Mouse (Mus musculus) gastrocnemius, postnatal 36 days (tissue): ENCODE measurements at regions not wholly inside any gene's neighbourhood (a gene's known extent, or its start where the extent isn't known, plus 50 kb on each side); places are given as distances from the start of the nearest gene placed in this dataset.
"Not testable (repeated sequence)": the region's sequence is repeated elsewhere in the genome, so short reads cannot be mapped to it uniquely, and the experiment has no call there.

Experiments used
- DNase-seq, 2 experiments: peaks; one replicate each; pipeline ENCODE4 v3.0.0; 2022
- intact Hi-C: fragments of 180-260 bp; cut with DNase I; formaldehyde crosslinking; loops from one replicate; pipeline ENCODE4 v1.15.1; 2025

DNA sequence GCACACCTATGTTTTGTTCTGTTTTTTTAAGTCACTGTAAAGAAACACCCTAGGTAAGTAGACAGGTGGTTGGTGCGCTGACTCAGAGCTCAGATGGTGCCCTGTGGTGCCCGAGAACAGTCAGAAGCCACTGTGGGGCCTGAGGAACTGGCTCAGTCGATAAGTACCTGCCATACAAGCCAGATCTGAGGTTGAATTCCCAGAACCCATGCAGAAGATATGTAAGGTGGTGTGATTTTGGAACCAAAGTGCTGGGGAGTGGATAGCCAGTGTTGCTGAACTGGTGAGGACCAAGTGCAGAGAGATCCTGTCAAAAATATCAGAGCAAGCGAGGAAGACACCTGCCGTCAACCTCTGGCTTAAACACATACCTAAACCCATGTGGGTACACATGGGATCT lies 65.4 kb downstream of the Chst1 start:
- intact Hi-C loops, result no loop called here
- DNase-seq, result no peak

DNA sequence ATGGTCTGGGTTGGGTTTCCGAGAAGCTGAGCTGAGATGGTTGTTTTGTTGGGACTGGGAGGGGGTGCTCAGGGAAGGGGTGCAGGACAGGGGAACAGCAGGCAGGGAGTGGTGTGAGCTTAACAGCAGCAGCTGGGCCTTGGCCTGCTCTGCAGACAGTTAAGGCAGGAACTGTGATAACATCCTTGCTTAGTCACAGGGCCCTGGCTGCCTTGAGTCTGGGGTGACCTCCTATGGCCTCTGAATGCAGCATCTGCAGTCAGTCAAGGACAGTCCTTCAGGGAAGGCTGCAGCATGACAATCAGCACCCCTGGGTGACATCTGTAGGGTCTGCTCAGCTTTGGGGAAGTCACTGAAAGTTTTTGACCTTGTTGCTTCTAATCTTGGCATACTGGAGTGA lies 67.7 kb downstream of the Chst1 start:
- DNase-seq, result no peak
- intact Hi-C loops, result no loop called here

DNA sequence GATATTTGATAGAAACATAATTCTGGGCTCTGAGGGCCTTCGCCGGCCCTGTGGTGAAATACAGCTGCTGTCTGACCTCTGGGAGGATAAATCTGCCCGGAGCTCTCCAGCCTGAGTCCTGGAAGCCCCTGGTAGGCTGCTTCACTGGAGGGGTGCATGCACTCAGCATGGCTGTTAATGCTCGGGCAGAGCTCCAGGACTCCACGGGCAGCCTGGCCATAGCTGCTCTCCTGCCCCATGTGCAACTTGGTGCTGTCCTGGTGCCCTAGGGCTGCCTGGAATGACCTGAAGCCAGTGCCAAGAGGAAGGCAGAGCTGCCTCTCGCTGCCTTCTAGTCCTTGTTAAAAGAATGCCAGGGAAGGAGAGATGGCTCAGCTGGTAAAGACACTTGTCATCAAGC lies 68.2 kb downstream of the Chst1 start:
- DNase-seq, result no peak
- intact Hi-C loops, result no loop called here

DNA sequence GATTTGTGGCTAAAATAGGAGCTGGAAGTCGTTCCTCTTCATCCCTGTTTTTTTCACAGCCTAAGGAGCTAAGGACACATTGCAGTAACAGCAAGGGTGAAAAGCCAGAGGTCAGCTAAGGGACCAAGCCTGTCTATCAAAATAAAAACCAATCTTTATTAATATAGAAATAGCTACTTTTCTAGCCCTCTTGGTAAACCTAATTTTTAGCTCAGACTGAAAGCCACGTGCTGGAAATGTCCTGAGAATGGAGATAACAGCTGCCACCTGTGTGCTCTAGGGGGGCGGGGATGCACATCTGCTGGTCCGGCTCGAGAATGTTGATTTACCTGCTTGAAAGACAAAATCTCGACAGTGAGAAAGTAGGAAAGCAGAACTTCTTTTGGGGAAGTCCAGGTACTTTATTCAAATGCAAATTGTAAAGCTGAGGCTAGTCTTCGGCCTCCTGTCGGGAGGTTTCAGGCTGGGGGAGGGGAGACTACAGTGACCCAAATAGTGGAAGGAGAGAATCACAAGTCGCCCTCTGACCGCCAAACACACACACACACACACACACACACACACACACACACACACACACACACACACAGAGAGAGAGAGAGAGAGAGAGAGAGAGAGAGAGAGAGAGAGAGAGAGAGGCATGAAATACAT lies 70.0 kb downstream of the Chst1 start:
- intact Hi-C loops, DNase-seq: not testable (repeated sequence)

DNA sequence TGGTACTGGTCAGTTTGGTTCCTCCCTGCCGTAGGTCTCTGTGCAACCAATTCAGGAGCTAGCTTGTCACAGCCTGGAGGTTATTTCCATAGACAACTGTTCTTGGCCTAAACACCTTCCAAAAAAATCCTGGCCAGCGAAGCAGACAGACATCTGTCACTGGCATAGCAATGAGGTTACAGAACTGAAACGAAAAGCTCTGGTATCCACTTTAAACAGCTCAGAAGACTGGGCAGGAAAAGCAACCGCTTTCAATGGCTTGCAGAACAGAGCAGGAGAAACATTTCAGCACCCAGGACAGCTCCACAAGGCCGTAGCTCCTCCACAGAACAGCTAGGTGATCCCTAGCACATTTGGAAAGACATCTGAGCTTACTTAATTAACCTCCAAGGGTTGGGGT lies 72.1 kb downstream of the Chst1 start:
- DNase-seq, result peak in 1 of 2 experiments; percentile 20
- intact Hi-C loops, result no loop called here

DNA sequence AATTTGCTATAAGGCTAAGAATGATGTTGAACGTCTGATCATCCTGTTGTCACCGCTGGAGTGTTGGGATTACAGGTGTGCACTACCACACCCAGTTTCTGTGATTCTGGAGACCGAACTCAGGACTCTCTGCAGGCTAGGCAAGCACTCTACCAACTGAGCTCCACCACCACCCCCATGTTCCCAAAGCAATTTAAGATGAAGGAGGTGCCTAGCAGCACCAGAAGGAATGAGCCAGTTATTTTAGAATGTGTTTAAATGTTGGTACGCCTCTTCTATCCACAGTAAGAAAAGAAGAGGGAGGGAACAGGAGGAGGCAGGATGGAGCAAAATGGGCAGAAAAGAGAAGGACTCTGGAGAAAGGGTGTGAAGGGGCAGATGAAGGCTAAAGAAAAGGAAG lies 72.6 kb downstream of the Chst1 start:
- intact Hi-C loops, result no loop called here

DNA sequence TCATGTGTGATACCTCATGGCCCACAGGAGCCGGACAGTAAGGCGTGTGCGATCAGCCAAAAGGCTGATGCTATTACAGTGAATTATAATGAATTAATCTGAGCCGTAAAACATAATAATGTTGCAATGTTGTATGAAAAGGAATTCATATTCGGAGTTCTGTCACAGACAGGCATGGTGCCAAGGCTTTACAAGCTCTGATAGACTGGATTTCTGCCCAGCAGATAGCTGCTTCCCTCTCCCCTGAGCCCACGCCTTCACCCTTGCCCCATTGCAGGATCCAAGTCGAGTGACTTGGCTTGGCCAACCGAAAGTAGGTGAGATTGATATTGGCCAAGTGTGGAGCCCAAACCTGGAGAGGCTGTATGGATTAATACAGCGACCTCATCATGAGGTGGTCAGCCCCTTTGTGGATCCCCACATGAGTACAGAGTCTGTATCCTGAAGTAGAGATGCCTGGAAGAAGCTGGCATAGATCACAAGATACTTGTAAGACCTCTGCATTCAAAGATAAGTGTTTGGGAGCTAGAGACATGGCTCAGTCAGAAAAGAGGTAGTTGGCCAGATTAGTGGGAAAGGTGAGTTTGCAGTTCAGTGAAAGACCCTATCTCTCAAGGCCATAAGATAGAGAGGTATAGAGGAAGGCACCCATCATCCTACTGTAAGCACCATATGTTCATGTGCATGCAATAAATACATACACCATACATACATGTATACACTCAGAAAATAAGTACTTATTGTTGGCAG lies 73.7 kb downstream of the Chst1 start:
- no peak for DNase-seq
- intact Hi-C loops, result no loop called here

More for the DNA sequence above, 72.6 kb downstream of the Chst1 start:
- no peak for DNase-seq

DNA sequence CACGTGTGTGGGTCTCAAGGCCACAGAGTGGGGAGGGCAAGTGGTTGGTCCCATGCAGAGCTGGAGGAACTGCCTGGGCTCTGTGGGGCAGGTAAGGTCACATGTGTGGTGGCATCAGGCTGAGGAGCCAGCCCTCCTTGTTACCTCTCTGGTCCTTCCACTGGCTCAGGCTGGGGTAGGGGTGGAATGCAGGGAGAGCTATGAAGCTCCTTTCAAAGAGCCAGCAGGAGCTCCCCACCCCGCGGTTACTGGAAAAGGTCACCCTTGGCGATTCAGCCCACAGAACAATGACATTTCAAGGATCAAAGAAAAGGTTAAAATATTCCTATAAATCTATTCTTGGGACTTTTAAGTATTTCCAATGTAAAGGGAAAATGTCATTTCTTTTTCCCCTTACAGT lies 74.4 kb downstream of the Chst1 start:
- intact Hi-C loops, result no loop called here
- no peak for DNase-seq

DNA sequence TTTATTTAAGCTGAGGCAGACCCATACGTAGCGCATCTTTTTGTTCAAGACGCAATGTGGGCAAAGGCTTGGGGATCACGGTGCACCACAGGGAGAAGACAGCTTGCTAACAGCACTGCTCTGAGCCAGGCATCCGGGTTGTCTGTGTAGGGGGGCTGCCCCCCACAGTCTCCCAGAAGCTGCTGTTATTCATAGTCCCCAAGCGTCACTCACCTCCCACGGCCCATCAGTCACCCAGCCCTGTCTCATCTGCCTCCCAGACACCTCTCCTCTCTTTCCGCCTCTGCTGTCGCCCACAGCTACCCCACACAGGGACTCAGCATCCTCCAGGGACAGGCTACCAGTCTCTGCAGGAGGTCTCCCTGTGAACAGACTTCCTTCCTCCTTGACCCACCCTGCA lies 75.7 kb downstream of the Chst1 start:
- intact Hi-C loops, result no loop called here
- DNase-seq, result no peak

DNA sequence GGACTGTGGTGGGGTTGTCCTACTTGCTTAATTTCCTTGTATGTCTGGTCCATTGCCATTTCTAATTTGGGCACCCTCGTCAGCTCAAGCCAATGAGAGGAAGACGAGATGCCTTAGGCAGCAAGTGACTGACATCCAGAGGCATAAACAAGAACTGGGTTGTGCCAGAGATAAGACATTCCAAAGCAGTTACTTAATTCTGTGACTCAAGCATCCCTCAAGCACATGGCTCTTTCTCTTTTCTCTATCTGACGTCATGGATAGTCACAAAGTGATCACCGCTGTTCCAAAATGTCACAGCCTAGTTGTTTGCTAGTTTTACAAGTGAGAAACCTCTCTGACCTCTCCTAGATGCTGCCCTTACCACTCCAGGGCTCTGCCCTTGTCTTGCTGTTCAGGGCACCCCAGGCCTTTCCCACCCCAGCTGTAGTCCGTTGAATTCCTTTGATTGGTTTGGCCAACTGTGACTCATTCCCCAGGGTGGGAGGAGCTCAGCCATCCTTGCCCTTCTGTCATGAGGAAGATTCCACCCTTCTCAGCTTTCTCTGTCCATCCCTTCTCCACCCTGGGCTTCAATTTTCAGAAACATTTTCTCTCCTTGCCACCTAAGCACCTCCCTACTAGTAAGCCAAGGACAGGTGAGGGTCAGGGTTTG lies 78.9 kb downstream of the Chst1 start:
- intact Hi-C loops, result no loop called here
- DNase-seq, result no peak

DNA sequence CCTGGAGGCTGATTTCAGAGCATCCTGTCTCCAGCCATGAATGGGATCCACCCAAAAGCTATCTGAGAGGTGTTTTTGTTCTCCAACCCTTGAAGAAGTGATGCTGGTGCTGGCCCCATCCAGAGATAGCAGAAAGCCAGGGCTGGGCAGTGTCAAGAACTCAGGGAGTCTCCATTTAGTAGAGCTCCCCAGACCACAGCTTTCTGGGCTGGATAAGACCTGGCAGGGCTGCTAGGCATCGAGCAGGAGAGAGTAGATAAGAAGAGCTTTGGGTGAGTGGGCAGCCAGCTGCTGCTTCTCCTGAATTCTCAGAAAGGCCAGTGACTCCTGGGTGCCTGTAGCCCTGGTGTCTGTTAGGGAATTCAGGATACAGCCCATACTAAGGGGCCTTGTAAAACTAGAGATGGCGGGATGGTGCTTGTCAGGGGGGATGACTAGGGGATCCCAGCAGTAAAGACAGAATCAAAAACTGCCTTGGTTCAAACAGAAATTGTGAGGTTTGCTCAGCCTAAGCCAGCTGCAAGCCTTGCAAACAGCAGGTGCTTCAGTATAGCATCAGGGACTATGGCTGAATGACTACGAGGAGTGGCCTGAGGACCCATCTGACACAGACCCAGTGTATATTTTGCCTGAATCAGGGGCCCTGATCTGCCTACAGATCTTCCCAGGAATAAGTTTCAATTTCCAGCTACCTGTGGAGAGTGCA lies 79.6 kb downstream of the Chst1 start:
- DNase-seq, result no peak
- intact Hi-C loops, result no loop called here

DNA sequence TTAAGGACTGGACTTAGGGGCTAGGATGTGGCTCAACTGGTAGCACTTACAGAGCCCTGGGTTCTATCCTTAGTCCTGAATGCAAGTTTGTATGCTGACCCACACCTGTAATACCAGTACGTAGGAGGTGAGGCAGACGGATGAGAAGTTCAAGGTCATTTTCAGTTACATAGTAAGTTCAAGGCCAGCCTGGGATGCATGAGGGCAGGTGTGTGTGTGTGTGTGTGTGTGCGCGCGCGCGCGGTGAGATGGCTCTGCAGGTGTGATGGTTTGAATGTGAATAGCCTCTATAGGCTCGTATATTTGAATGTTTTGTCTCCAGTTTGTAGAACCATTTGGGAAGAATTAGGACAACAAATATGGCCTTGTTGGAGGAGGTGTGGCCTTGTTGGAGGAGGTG lies 82.7 kb downstream of the Chst1 start:
- intact Hi-C loops, result no loop called here
- DNase-seq, result no peak

DNA sequence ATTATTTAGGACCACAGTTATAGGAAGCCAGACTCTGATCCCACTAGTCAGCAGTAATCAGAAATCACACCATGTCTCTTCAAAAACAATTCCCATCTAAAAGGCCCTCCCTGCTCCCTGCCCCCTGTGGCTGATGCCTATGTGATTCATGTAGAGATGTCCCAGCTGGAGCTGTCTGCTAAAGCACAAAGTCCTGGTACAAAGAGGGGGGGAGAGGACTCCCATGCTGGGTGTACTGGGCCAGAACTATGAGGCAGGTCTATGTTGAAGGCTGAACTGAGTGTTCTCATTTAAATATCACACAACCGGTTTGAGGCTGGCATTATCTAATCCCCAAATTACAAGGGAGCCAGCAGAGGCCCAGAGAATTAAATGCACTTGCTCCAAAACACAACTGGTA lies 88.2 kb downstream of the Chst1 start:
- intact Hi-C loops, result no loop called here
- no peak for DNase-seq

DNA sequence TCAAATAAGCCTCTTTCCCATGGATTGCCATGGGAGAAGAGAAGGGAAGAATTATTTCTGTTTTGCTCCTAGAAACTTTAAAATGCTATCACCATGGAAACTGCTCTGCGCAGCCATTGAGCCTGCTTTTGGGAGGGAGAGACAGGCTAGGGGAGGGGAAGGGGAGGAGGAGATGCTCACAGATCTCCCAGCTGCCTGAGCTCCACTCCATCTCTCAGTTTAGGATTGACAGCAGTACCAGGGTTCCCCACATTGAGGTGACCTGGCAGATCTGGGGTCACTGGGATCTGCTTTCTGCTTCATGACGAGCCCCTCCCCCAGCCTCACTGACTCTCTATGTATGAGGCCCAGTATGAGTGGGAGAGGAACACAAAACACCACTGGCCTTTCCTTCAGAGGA lies 89.7 kb downstream of the Chst1 start:
- intact Hi-C loops, result no loop called here
- DNase-seq, result no peak

DNA sequence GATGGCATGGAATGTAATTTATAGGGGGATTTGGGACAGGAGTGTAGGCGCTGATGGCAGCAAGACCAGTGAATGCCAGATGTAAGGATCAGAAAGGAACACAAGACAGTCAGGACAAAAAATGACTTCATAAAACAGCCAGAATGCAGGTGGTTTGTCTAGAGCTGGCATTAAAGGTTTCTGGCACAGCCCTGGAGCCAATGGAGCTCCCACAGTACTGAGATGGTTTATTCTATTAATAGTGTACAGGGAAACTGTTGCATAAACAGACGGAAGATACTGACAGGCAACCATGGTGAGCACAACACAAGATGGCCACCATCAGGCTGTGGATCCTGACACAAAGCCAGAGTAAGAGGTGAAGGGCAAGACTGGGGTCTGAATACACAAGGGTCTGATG lies 90.8 kb downstream of the Chst1 start:
- intact Hi-C loops, result no loop called here
- no peak for DNase-seq

DNA sequence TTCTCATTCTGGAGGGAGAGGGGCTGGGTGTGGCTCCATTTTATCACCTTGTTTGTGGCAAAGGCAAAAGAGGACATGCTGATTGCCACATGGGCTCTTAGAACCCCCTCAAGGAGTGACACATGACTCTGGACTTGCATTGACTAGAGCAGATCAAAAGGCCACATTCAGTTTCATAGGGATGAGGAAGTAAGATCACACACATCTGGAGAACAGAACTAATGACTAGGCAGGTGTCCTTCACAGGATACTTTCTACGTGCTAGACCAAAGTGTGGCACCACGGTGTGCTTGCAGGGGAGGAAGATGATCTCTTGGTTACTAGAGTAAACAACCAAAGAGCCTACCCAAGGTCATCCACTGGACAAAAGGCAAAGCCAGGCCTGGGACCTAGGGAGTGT lies 91.9 kb downstream of the Chst1 start:
- intact Hi-C loops, result no loop called here
- no peak for DNase-seq

DNA sequence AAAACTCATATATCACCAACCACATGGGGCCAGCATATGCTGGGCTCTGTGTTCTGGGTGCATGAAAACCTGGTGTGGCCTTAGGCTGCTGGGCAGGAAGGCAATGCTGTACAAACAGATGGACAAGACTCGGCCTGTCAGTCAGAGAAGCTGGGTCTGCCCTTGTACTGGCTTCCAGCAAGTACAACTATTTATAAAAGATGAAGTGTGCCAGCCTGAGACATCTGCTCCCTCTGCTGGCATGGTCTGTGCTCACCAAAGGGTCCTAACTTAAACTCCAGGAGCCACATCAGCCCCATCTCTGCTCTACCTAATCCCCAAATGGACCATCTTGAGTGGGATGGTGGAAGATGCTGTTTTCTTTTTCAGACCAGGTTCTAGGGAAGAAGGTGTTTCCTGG lies 93.1 kb downstream of the Chst1 start:
- intact Hi-C loops, result no loop called here
- DNase-seq, result no peak

DNA sequence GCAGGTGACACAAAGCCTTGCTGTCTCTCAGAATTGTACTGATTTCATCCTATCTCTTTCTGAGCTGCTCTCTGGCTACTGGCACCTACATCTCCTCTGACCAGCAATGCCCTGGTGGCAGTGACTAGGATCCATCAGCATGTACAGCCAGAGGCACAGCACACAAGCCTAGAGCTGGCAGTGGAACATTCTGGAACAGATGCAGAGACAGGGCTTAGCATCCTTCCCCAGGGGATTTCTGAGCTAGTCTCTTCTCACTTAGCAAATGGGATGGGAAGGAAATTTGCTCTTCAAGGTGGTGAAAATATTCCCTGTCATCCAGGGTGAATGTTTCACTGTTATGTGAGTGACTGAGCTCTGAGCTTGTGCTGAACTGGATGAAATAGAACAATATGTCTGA lies 93.5 kb downstream of the Chst1 start:
- intact Hi-C loops, result no loop called here
- no peak for DNase-seq

DNA sequence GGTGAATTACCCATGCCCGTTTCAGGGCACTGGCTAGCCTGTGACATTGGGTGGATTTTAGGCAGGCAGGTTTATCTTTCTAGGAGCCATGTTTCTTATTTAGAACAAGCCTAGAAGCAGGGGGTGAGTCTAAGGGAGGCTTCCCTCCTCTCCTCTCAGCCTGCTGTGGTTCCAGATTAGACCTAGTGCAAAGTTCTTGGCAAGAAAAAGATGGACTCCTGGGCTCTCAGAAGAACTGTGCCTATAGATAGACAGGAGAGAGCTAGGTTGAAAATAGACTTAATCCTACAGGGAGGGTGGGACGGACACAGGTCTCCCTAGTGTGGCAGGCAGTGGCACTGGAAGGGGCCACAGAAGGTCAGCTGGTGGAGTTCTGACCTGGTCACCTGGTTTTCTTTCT lies 95.3 kb downstream of the Chst1 start:
- intact Hi-C loops, result no loop called here

DNA sequence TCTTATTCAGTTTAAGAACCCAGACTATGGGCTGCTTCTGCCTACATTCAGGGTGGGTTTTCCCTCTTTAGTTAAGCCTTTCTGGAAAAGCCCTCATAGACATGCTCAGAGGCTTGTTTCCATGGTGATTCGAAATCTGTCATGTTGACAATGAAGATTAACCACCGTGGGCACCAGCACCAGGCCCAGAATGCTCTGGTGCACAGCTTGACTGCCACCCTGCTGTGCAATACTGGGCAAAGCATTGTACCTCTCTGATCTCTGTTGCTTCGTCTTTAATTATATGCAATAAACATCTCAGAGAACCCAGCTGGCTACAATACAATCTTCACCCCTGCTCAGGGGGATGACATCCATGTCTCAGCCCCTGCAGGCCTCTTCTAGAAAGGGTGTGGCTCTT lies 96.4 kb downstream of the Chst1 start:
- intact Hi-C loops, result no loop called here
- no peak for DNase-seq

More for the DNA sequence above, 95.3 kb downstream of the Chst1 start:
- DNase-seq, result no peak

DNA sequence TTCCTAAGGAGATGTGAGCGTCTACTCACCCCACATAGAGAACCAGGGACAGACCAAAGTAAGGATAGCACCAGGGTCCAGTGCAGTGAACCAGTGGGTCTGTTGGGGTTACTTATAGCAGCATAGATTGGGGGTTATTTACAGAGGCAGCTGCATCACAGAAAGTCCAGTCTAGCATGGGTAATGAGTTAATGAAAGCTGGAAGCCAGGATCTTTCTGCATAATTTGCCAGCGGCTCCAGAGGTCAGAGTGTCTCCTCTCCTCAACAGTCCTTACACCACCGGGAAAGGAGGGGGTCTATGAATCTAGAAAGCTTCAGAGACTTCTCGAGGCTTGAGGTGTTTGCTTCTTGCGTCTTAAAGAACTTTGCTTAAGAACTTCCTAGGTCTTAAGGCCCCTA lies 98.2 kb downstream of the Chst1 start:
- no peak for DNase-seq
- intact Hi-C loops, result no loop called here
